Mouse (Mus musculus) hindbrain, postnatal 0 days (tissue): ENCODE data around the gene Elk4. TPM values are rescaled to one million over a fixed set of nuclear protein-coding genes. Genes with fewer than 3 reads are reported as not detected.

Source experiments
- ATAC-seq: fragments of 200-750 bp; cut with Nextera tagmentation; 2 replicates; pipeline ENCODE4 v1.8.0; 2017; ENCODE audit warnings: mild to moderate bottlenecking, moderate TSS enrichment, moderate library complexity
- DNase-seq: peaks from one replicate; pipeline ENCODE4 v3.0.0-alpha.2; 2015; ENCODE audit warnings: low spot score
- H3K27ac ChIP-seq: fragments of 300-500 bp; sonication (generic); 2 replicates; pipeline ENCODE4 v1.5.1; 2014; ENCODE audit warnings: mild to moderate bottlenecking
- H3K27me3 ChIP-seq: fragments of 300-500 bp; sonication (generic); 2 replicates; pipeline ENCODE4 v1.6.1; 2014; ENCODE audit warnings: low read length, mixed read lengths; ENCODE audit not compliant: insufficient read depth
- H3K36me3 ChIP-seq: fragments of 300-500 bp; sonication (generic); 2 replicates; pipeline ENCODE4 v1.6.1; 2014; ENCODE audit warnings: low read length, mixed read lengths; ENCODE audit not compliant: insufficient read depth
- H3K4me1 ChIP-seq: fragments of 300-500 bp; sonication (generic); 2 replicates; pipeline ENCODE4 v1.6.1; 2014; ENCODE audit warnings: antibody characterized with exemption, low read length, mixed read lengths; ENCODE audit not compliant: insufficient read depth
- H3K4me2 ChIP-seq: fragments of 300-500 bp; sonication (generic); 2 replicates; pipeline ENCODE4 v1.6.1; 2014; ENCODE audit warnings: low read depth, mild to moderate bottlenecking, low read length, moderate library complexity, mixed read lengths
- H3K4me3 ChIP-seq: fragments of 300-500 bp; sonication (generic); 2 replicates; pipeline ENCODE4 v1.5.1; 2014; ENCODE audit warnings: low read length
- H3K9ac ChIP-seq: fragments of 300-500 bp; sonication (generic); replicated peaks from 2 replicates; pipeline ENCODE4 v1.6.1; 2014; ENCODE audit warnings: mild to moderate bottlenecking, low read length, moderate library complexity, mixed read lengths
- H3K9me3 ChIP-seq: fragments of 300-500 bp; sonication (generic); 2 replicates; pipeline ENCODE4 v1.6.1; 2016; ENCODE audit warnings: low read length, mixed read lengths
- CTCF ChIP-seq: IDR thresholded peaks from 2 replicates; pipeline ENCODE4 v1.5.1; 2016; ENCODE audit warnings: antibody characterized with exemption, control low read depth, low read depth
- WGBS: fragments of 180-500 bp; shearing (Covaris S2); extraction: QIAGEN DNeasy Blood & Tissue Kit; methylation state at CpG from one replicate; pipeline ENCODE4 v1.1.7; 2014; 5-methylcytosine and 5-hydroxymethylcytosine counted together
- polyA plus RNA-seq: library from polyadenylated mRNA; unstranded; fragments of >200 nt; fragmentation: Nextera tagmentation; extraction: Ambion mirVana; gene quantifications from 2 replicates; pipeline ENCODE4 v1.2.1, GENCODE M21; 2015
- total RNA-seq: library from RNA; depleted of rRNA; stranded (reverse); fragments of >200 nt; gene quantifications from 2 replicates; pipeline ENCODE4 v1.2.3, GENCODE M21; 2014

Gene Elk4
- total and polyA plus RNA-seq, 2 experiments from 2014 or later: 8.2 to 22.4 TPM

DNA sequence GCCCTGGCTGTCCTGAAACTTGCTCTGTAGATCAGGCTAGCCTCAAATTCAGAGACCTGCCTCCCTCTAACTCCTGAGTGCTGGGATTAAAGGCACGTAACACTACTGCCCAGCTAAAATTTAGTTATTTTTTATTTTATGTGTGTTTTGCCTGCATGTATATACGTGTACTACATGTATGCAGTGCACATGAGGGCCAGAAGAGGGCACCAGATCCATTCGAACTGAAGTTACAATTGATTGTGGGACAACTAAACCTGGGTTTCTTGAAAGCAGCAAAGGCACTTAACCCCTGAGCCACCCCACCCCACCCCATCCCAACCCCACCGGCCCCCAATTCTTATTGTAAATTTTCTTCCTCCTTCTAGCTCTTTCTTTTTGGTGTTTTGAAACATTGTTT, 12.3 kb upstream of the Elk4 start:
- no peak overlapping the region for H3K9ac ChIP-seq
- DNase-seq (peak; percentile 56), ATAC-seq (no peak)
- H3K4me3 ChIP-seq: no peak overlapping the region
- H3K9me3 ChIP-seq: no peaks in the 10 kb centered on the region
- no peak overlapping the region for H3K4me2 ChIP-seq
- H3K27me3 ChIP-seq: no peaks in the 10 kb centered on the region
- H3K27ac ChIP-seq: no peak overlapping the region
- H3K4me1 ChIP-seq: no peaks in the 10 kb centered on the region
- TF ChIP-seq CTCF: peak; percentile 73
- 36% methylated on average over 4 of the region's 4 CpGs for WGBS
- no peaks in the 10 kb centered on the region for H3K36me3 ChIP-seq

DNA sequence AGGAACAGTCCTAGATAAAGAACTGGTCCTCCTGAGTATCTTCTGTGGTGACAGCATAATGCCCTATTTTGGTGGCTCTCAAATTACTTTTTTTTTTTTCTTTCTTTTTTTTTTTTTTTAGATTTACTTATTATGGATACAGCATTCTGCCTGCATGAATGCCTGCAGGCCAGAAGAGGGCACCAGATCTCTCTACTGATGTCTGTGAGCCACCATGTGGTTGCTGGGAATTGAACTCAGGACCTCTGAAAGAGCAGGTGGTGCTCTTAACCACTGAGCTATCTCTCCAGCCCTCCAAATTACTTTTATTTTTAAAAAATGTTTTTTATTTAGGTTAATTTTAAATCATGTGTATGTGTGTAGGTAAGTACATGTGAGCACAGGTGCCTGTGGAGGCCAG, 6.9 kb upstream of the Elk4 start:
- no peaks in the 10 kb centered on the region for H3K27me3 ChIP-seq
- H3K4me3 ChIP-seq: no peak overlapping the region
- TF ChIP-seq CTCF: peak; percentile 30
- no peaks in the 10 kb centered on the region for H3K9me3 ChIP-seq
- H3K4me2 ChIP-seq: no peak overlapping the region
- no peak overlapping the region for H3K27ac ChIP-seq
- H3K9ac ChIP-seq: no peak overlapping the region
- DNase-seq: no peak
- H3K36me3 ChIP-seq: no peaks in the 10 kb centered on the region
- no peak for ATAC-seq
- no peaks in the 10 kb centered on the region for H3K4me1 ChIP-seq

DNA sequence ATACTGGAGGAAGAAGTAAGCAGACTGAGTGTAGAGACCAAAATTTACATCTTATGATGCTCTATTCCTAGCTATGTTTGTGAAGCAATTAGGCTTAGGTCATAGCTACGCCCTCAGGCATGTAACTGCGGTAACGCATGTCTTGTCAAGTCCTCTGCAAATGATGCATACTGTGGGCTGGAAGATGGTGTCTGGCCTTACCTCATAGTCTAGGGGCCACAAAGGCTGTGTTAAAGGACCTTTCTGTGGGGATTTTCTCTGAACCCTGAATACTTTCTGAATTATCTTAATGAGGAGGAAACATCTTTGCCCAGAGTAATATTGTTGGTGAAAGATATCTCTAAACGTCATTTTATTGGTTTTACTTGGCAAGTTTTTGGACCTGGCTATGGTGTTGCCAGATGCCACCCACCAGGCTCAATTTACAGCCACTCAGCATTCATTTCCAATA, 5.5 kb upstream of the Elk4 start:
- H3K4me1 ChIP-seq: 0 out of 2 replicates have a peak, but pooled peaks cover 3% of the 10 kb centered on the region
- ATAC-seq (no peak), DNase-seq (no peak)
- H3K27ac ChIP-seq: no peak overlapping the region
- no peaks in the 10 kb centered on the region for H3K27me3 ChIP-seq
- no peaks in the 10 kb centered on the region for H3K9me3 ChIP-seq
- TF ChIP-seq CTCF: no peak
- no peaks in the 10 kb centered on the region for H3K36me3 ChIP-seq
- 81% methylated on average over 4 of the region's 4 CpGs for WGBS
- H3K4me2 ChIP-seq: no peak overlapping the region
- H3K9ac ChIP-seq: no peak overlapping the region
- H3K4me3 ChIP-seq: no peak overlapping the region

DNA sequence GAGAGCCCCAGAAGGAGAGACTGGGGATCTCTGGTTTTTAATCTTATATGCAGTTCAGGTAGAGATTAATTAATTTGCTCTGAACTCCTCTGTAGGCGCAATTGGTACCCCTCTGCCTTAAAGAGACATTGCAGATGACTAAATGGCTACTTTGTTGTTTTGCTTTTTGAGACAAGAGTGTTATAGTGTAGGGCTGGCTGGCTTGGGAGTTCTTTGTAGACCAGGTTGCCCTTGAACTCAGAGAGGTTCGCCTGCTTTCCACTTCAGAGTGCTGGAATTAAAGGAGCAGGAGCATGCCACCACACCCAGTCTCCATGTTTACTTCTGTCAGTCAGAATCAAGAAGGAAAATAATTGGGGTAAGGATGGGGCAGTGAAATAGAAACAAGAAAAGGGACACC, 4.3 kb upstream of the Elk4 start:
- Histone ChIP-seq H3K4me1 (0 out of 2 replicates have a peak, but pooled peaks cover 3% of the 10 kb centered on the region), H3K9me3 (no peaks in the 10 kb centered on the region), H3K36me3 (no peaks in the 10 kb centered on the region), H3K4me2 (no peak overlapping the region), H3K27me3 (no peaks in the 10 kb centered on the region), H3K9ac (no peak overlapping the region), H3K4me3 (no peak overlapping the region), H3K27ac (no peak overlapping the region)
- no peak for TF ChIP-seq CTCF
- no peak for DNase-seq
- WGBS: 55% methylated on average over 2 of the region's 2 CpGs
- no peak for ATAC-seq

DNA sequence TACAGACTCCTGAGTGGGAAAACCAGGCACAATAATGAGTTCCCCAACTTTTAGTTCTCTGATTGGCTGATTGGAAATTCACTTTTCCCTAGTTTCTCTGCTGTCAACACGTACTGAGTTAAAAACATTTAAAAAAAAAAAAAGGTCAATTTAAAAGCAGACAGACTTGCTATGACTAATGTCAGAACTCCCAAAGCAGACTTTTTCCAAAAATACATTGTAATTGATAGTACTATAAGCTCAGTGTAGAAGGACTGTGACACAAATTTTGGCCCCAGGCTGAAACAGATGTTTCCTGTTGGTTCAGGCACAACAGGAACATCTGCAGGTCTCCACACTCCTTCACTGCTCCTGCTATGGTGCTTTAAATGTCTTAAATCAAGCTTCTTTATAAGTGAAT, 3.6 kb upstream of the Elk4 start:
- no peak for TF ChIP-seq CTCF
- H3K4me2 ChIP-seq: no peak overlapping the region
- H3K4me1 ChIP-seq: 0 out of 2 replicates have a peak, but pooled peaks cover 4% of the 10 kb centered on the region
- DNase-seq (no peak), ATAC-seq (no peak)
- no peaks in the 10 kb centered on the region for H3K27me3 ChIP-seq
- H3K9ac ChIP-seq: no peak overlapping the region
- WGBS: 67% methylated on average over 1 of the region's 1 CpGs
- H3K4me3 ChIP-seq: no peak overlapping the region
- H3K9me3 ChIP-seq: no peaks in the 10 kb centered on the region
- no peak overlapping the region for H3K27ac ChIP-seq
- H3K36me3 ChIP-seq: no peaks in the 10 kb centered on the region

DNA sequence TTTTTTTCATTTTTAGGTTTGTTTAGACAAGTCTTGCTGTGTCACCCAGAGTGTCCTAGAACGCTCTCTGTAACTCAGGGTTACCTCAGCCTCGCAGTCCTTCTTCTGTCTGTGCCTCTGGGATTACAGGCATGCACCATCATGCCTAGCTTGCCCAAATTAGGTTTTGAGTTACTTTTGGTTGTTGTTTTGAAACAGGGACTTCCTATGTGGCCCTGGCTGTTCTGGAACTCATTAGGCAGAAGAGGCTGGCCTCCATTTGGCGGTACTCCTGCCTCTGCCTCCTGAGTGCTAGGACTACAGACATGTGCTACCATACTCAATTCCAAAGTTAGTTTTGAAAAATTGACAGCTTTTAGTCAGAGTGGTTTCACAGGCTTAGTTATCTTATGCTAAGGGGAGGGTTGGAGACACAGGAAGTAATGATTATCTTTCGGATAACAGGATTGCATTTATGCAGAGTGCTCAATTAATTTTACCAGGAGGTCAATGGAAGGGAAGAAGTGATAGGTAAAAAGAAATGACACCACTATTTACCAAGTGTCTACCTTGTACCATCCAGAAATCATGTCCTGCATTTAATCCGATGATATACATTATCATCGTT, 2.7 kb upstream of the Elk4 start:
- ATAC-seq: no peak
- H3K9ac ChIP-seq: no peak overlapping the region
- no peaks in the 10 kb centered on the region for H3K27me3 ChIP-seq
- H3K27ac ChIP-seq: no peak overlapping the region
- DNase-seq: no peak
- no peak overlapping the region for H3K4me3 ChIP-seq
- H3K9me3 ChIP-seq: no peaks in the 10 kb centered on the region
- no peaks in the 10 kb centered on the region for H3K36me3 ChIP-seq
- H3K4me2 ChIP-seq: no peak overlapping the region
- peaks cover 13% of the 10 kb centered on the region for H3K4me1 ChIP-seq
- WGBS: 92% methylated on average over 6 of the region's 6 CpGs
- TF ChIP-seq CTCF: no peak

DNA sequence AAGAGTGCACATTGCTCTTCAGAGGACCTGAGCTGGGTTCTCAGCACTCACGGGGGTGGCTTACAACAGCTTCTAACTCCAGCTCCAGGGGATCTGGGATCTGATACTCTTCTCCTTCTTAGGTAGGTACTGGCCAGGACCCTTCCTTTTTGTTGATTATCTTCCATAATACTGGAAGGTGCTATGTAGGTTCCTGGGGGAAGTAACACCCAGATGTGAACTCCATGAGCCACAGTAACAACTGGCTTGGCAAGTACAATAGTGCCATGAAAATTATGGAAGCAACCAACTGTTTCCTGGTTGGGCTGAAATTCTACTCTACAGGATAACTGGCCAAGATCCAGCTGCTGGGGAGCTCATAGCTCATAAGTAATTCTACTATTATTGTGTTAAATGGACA, 1.9 kb upstream of the Elk4 start:
- WGBS: 74% methylated on average over 1 of the region's 1 CpGs
- Histone ChIP-seq H3K9me3 (no peaks in the 10 kb centered on the region), H3K27ac (no peak overlapping the region), H3K9ac (no peak overlapping the region), H3K4me1 (peaks cover 15% of the 10 kb centered on the region), H3K36me3 (no peaks in the 10 kb centered on the region), H3K27me3 (no peaks in the 10 kb centered on the region), H3K4me2 (no peak overlapping the region), H3K4me3 (no peak overlapping the region)
- TF ChIP-seq CTCF: no peak
- ATAC-seq (no peak), DNase-seq (no peak)
